Mouse (Mus musculus) lung, adult 2 months (tissue): ENCODE data around the gene Mt1.

ENCODE experiments used
- CTCF ChIP-seq: fragments of 200-500 bp; IDR thresholded peaks from 2 replicates; pipeline ENCODE4 v1.5.1; 2011; ENCODE audit warnings: mild to moderate bottlenecking, low read length, control low read depth; ENCODE audit not compliant: insufficient read depth
- POLR2A ChIP-seq: fragments of 200-500 bp; IDR thresholded peaks from 2 replicates; pipeline ENCODE4 v1.6.1; 2011; ENCODE audit warnings: low read depth, mild to moderate bottlenecking, control low read depth, low read length, borderline replicate concordance; ENCODE audit errors: extremely low read depth

- TF ChIP-seq POLR2A, result no peak
- no peak for TF ChIP-seq CTCF
These were observed 14.0 kb downstream of the Mt1 start for GRCm38 (mm10) chr8:94192926-94193325.
